Mouse (Mus musculus) myocyte (in vitro differentiated cells): ENCODE data around the gene Akap5. TPM values are rescaled to one million over a fixed set of nuclear protein-coding genes. Genes with fewer than 3 reads are reported as not detected.

Source experiments
- H3K27me3 ChIP-seq: one replicate; pipeline ENCODE4 v1.6.1; 2011; ENCODE audit not compliant: control insufficient read depth, insufficient read depth, insufficient read length
- H3K36me3 ChIP-seq: one replicate; pipeline ENCODE4 v1.6.1; 2011; ENCODE audit not compliant: control insufficient read depth, insufficient read depth
- H3K4me2 ChIP-seq: one replicate; pipeline ENCODE4 v1.6.1; 2011; ENCODE audit warnings: low read depth, control low read depth
- H3K4me3 ChIP-seq: one replicate; pipeline ENCODE4 v1.5.1; 2011; ENCODE audit warnings: mild to moderate bottlenecking, control low read depth, moderate library complexity
- H3K79me2 ChIP-seq: one replicate; pipeline ENCODE4 v1.6.1; 2011; ENCODE audit not compliant: control insufficient read depth, insufficient read depth
- H3ac ChIP-seq: one replicate; pipeline ENCODE4 v1.6.1; 2011; ENCODE audit not compliant: control insufficient read depth, insufficient read length
- CEBPB ChIP-seq: IDR thresholded peaks from 2 replicates; pipeline ENCODE4 v1.6.1; 2011; ENCODE audit warnings: mild to moderate bottlenecking, moderate library complexity; ENCODE audit not compliant: poor library complexity, insufficient read depth, severe bottlenecking
- E2F4 ChIP-seq: IDR thresholded peaks from one replicate; pipeline ENCODE4 v1.6.1; 2011; ENCODE audit warnings: mild to moderate bottlenecking, control low read depth, moderate library complexity; ENCODE audit not compliant: insufficient read depth
- MAX ChIP-seq: IDR thresholded peaks from one replicate; pipeline ENCODE4 v1.6.1; 2011; ENCODE audit warnings: low read depth, mild to moderate bottlenecking, control low read depth
- MYOD1 ChIP-seq, 3 experiments: IDR thresholded peaks; one replicate each; pipeline ENCODE4 v1.6.1; 2011; ENCODE audit warnings: control low read depth in 2 of 3, low read depth in 2 of 3, mild to moderate bottlenecking in 2 of 3, moderate library complexity in 1 of 3; ENCODE audit not compliant: insufficient read length in 2 of 3, control insufficient read depth in 1 of 3
- MYOG ChIP-seq, 3 experiments: IDR thresholded peaks; one replicate each; pipeline ENCODE4 v1.6.1; 2011; ENCODE audit warnings: control low read depth in 2 of 3, low read depth in 2 of 3, mild to moderate bottlenecking in 2 of 3; ENCODE audit not compliant: insufficient read length in 2 of 3, control insufficient read depth in 1 of 3, insufficient read depth in 1 of 3
- POLR2A ChIP-seq: IDR thresholded peaks from one replicate; pipeline ENCODE4 v1.6.1; 2011; ENCODE audit warnings: low read depth, mild to moderate bottlenecking, control low read depth, moderate library complexity; ENCODE audit not compliant: insufficient read length
- POLR2AphosphoS2 ChIP-seq: IDR thresholded peaks from one replicate; pipeline ENCODE4 v1.6.1; 2011; ENCODE audit warnings: low read depth, control low read depth; ENCODE audit not compliant: insufficient read length
- REST ChIP-seq: IDR thresholded peaks from one replicate; pipeline ENCODE4 v1.6.1; 2011; ENCODE audit warnings: mild to moderate bottlenecking, control low read depth, moderate library complexity; ENCODE audit not compliant: insufficient read depth, insufficient read length
- SRF ChIP-seq: IDR thresholded peaks from one replicate; pipeline ENCODE4 v1.6.1; 2011; ENCODE audit warnings: low read depth; ENCODE audit not compliant: control insufficient read depth, insufficient read length
- TCF12 ChIP-seq: IDR thresholded peaks from one replicate; pipeline ENCODE4 v1.6.1; 2011; ENCODE audit warnings: mild to moderate bottlenecking, control low read depth; ENCODE audit not compliant: poor library complexity, insufficient read depth, severe bottlenecking
- TCF3 ChIP-seq: IDR thresholded peaks from one replicate; pipeline ENCODE4 v1.6.1; 2011; ENCODE audit warnings: low read depth, control low read depth; ENCODE audit not compliant: insufficient read length
- USF1 ChIP-seq: IDR thresholded peaks from one replicate; pipeline ENCODE4 v1.6.1; 2011; ENCODE audit warnings: low read depth, mild to moderate bottlenecking, control low read depth, moderate library complexity
- polyA plus RNA-seq: library from polyadenylated mRNA; unstranded; fragments of >200 nt; fragmentation: generic; extraction: Trizol; gene quantifications from one replicate; pipeline ENCODE4 v1.2.1, GENCODE M21; 2012; ENCODE audit warnings: missing spikeins

Akap5 gene
- polyA plus RNA-seq, 1 experiment, result 0.02 TPM

DNA sequence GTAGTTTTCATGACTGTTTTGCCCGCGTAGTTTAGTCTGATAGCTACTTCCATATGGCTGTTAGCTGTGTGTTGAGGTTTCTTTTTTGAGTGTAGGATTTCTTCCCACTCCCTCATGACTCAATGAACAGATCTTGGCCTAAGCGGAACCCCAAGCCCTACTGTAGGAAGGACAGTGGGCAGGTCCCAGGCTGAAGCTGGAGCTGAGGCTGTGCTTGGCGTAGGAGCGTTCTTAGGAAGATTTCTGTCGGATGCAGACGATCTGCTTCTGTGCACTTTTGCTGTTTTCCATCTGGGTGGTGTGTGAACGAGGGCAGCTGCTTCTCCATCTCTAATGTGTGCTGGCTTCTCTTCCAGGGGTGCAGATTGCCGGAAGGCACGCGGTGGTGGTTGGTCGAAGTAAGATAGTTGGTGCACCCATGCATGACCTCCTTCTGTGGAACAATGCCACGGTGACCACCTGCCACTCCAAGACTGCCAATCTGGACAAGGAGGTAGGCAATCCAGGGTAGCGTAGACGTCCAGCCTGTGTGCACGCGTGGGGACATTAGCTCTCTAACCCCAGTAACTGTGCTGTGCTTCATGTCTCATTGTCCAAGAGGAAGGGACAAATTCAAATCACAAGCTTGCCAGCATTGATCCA is 42.0 kb upstream of the Akap5 start:
- H3K4me3 ChIP-seq, result no peak overlapping the region
- H3ac ChIP-seq, result no peak overlapping the region
- peaks cover 18% of the 10 kb centered on the region for H3K36me3 ChIP-seq
- no peak overlapping the region for H3K4me2 ChIP-seq
- no peaks in the 10 kb centered on the region for H3K27me3 ChIP-seq
- no peak for TF ChIP-seq SRF
- no peak for TF ChIP-seq TCF12
- no peak for TF ChIP-seq CEBPB
- TF ChIP-seq MYOD1 (IDR thresholded peaks at IDR 0.05; ENCODE audit: control insufficient read depth in 1 of 3, insufficient read length in 2 of 3, low read depth in 2 of 3), result no peak
- no peak for TF ChIP-seq E2F4
- TF ChIP-seq POLR2AphosphoS2, result no peak
- no peak for TF ChIP-seq USF1
- TF ChIP-seq MYOG (IDR thresholded peaks at IDR 0.05; ENCODE audit: control insufficient read depth in 1 of 3, insufficient read depth in 1 of 3, insufficient read length in 2 of 3, low read depth in 2 of 3), result no peak
- no peak for TF ChIP-seq MAX
- TF ChIP-seq REST, result no peak
- no peak for TF ChIP-seq TCF3
- no peak for TF ChIP-seq POLR2A
- H3K79me2 ChIP-seq, result no peaks in the 10 kb centered on the region

GRCm38 (mm10) chr12:76285418-76285817 is 39.3 kb upstream of the Akap5 start:
- Histone ChIP-seq H3K79me2 (no peaks in the 10 kb centered on the region), H3ac (no peak overlapping the region), H3K36me3 (peaks cover 17% of the 10 kb centered on the region), H3K4me3 (no peak overlapping the region), H3K27me3 (no peaks in the 10 kb centered on the region), H3K4me2 (no peak overlapping the region)
- no peak for TF ChIP-seq SRF
- no peak for TF ChIP-seq MYOD1 (IDR thresholded peaks at IDR 0.05; ENCODE audit: control insufficient read depth in 1 of 3, insufficient read length in 2 of 3, low read depth in 2 of 3)
- no peak for TF ChIP-seq TCF12

DNA sequence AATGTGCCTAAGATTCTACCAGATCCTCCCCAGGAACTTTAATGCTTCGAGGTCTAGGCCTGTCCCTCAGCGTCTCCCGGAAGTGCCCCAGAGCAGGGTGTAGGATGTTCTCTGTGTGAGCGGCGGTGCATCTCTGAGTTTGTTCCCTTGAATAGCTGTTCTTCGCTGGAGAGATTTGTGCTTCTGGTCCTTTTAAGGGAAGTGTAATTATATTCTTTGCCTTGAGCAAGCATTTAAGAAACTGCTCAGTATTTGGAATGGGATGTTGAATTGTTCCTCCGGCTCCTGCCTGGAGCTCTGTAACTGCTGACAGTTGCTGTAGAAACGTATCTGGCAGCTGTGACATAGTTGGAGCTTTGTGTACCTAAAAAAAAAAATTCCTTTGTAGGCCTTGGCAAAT is 36.7 kb upstream of the Akap5 start:
- TF ChIP-seq SRF, result no peak
- no peak for TF ChIP-seq MAX
- no peak for TF ChIP-seq USF1
- no peak for TF ChIP-seq MYOG (IDR thresholded peaks at IDR 0.05; ENCODE audit: control insufficient read depth in 1 of 3, insufficient read depth in 1 of 3, insufficient read length in 2 of 3, low read depth in 2 of 3)
- no peak for TF ChIP-seq MYOD1 (IDR thresholded peaks at IDR 0.05; ENCODE audit: control insufficient read depth in 1 of 3, insufficient read length in 2 of 3, low read depth in 2 of 3)
- TF ChIP-seq POLR2A, result no peak
- TF ChIP-seq E2F4, result no peak
- no peak for TF ChIP-seq REST
- TF ChIP-seq CEBPB, result no peak
- no peak for TF ChIP-seq POLR2AphosphoS2
- no peak for TF ChIP-seq TCF3
- TF ChIP-seq TCF12, result no peak
- Histone ChIP-seq H3K27me3 (no peaks in the 10 kb centered on the region), H3K4me2 (no peak overlapping the region), H3ac (no peak overlapping the region), H3K4me3 (no peak overlapping the region), H3K79me2 (no peaks in the 10 kb centered on the region), H3K36me3 (peaks cover 19% of the 10 kb centered on the region)

- TF ChIP-seq USF1 (no peak), CEBPB (no peak), TCF3 (no peak), E2F4 (no peak), TCF12 (no peak), POLR2A (no peak), MYOG (IDR thresholded peaks at IDR 0.05; ENCODE audit: control insufficient read depth in 1 of 3, insufficient read depth in 1 of 3, insufficient read length in 2 of 3, low read depth in 2 of 3) (no peak), MYOD1 (IDR thresholded peaks at IDR 0.05; ENCODE audit: control insufficient read depth in 1 of 3, insufficient read length in 2 of 3, low read depth in 2 of 3) (no peak), MAX (no peak), SRF (no peak), REST (no peak), POLR2AphosphoS2 (no peak)
- Histone ChIP-seq H3ac (no peak overlapping the region), H3K36me3 (peaks cover 19% of the 10 kb centered on the region), H3K4me2 (no peak overlapping the region), H3K4me3 (no peak overlapping the region), H3K27me3 (no peaks in the 10 kb centered on the region), H3K79me2 (no peaks in the 10 kb centered on the region)
Observed at GRCm38 (mm10) chr12:76288494-76288893, 36.2 kb upstream of the Akap5 start.

DNA sequence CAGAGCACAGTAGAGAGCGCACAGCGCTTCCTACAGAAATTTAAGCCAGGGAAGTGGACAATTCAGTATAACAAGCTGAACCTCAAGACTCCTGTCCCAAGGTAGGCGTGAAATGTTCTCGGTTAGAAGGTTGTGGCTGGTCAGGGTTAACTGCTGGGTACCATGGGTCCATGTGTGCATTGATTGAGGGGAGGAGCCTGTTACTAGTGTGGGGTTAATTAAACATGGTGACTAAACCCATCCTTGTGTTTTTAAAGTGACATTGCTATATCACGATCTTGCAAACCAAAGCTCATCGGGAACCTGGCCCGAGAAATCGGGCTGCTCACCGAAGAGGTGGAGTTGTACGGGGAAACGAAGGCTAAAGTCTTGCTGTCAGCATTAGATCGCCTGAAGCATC is 35.3 kb upstream of the Akap5 start:
- H3K27me3 ChIP-seq, result no peaks in the 10 kb centered on the region
- no peaks in the 10 kb centered on the region for H3K79me2 ChIP-seq
- H3ac ChIP-seq, result no peak overlapping the region
- H3K36me3 ChIP-seq, result peaks cover 20% of the 10 kb centered on the region
- TF ChIP-seq SRF, result no peak
- TF ChIP-seq CEBPB, result no peak
- TF ChIP-seq TCF12, result no peak
- TF ChIP-seq REST, result no peak
- TF ChIP-seq USF1, result no peak
- TF ChIP-seq E2F4, result no peak
- TF ChIP-seq POLR2AphosphoS2, result no peak
- no peak for TF ChIP-seq TCF3
- no peak for TF ChIP-seq MAX
- no peak for TF ChIP-seq MYOG (IDR thresholded peaks at IDR 0.05; ENCODE audit: control insufficient read depth in 1 of 3, insufficient read depth in 1 of 3, insufficient read length in 2 of 3, low read depth in 2 of 3)
- no peak for TF ChIP-seq MYOD1 (IDR thresholded peaks at IDR 0.05; ENCODE audit: control insufficient read depth in 1 of 3, insufficient read length in 2 of 3, low read depth in 2 of 3)
- H3K4me3 ChIP-seq, result no peak overlapping the region
- no peak overlapping the region for H3K4me2 ChIP-seq
